15 mouse cellular contexts compared by ENCODE assay signal in genomic region chr14:25242753-25243152, GRCm38 (mm10).
DNase-seq lines count a peak whose midpoint lies in the region; ATAC-seq lines count a peak whose summit lies in the region.
"Had no signal": no experiment of that assay in that cellular context is flagged by ENCODE, and none has a peak within 500 bp of the region (broad histone marks: within the 10 kb centered on the region; RNA-seq: fewer than 3 reads in every experiment).

No protein-coding gene starts in this region.

- no peaks in the 10 kb centered on the region for H3K36me3 ChIP-seq in hindbrain, embryonic 15.5 days
- no peaks in the 10 kb centered on the region for H3K36me3 ChIP-seq in hindbrain, embryonic 11.5 days (ENCODE audit: control insufficient read depth, insufficient read depth, low read length)
- no peaks in the 10 kb centered on the region for H3K36me3 ChIP-seq in midbrain, embryonic 13.5 days
- no peaks in the 10 kb centered on the region for H3K36me3 ChIP-seq in midbrain, embryonic 15.5 days (replicated peaks)
- no peaks in the 10 kb centered on the region for H3K36me3 ChIP-seq in limb, embryonic 15.5 days
- H3K36me3 ChIP-seq: forebrain, embryonic 10.5 days; liver, embryonic 12.5 days; neural tube, embryonic 12.5 days had no signal

- H3K27ac ChIP-seq in hindbrain, embryonic 15.5 days (replicated peaks): peak overlapping the region; percentile 43; the same call in 1 of the 2 replicates
- no peak overlapping the region for H3K27ac ChIP-seq in hindbrain, embryonic 11.5 days (ENCODE audit: low read depth, low read length)
- H3K27ac ChIP-seq in midbrain, embryonic 13.5 days: 0 out of 2 replicates have a peak overlapping the region, but pooled peaks have one; percentile 19
- H3K27ac ChIP-seq in midbrain, embryonic 15.5 days: no peak overlapping the region
- peak overlapping the region; percentile 58; the same call in 1 of the 2 replicates for H3K27ac ChIP-seq in limb, embryonic 15.5 days
- H3K27ac ChIP-seq: liver, embryonic 12.5 days; neural tube, embryonic 12.5 days had no signal

- intact Hi-C loops in left cerebral cortex, postnatal 14 days (cut with DNase I): no loop called here

- ATAC-seq in hindbrain, embryonic 15.5 days (ENCODE audit: low FRiP score, low read depth): no peak
- ATAC-seq in hindbrain, embryonic 11.5 days (ENCODE audit: low FRiP score): no peak
- no peak for ATAC-seq in midbrain, embryonic 13.5 days
- ATAC-seq in midbrain, embryonic 15.5 days (replicated peaks): no peak
- ATAC-seq in limb, embryonic 15.5 days (ENCODE audit: insufficient number of reproducible peaks, low FRiP score, low TSS enrichment, low read depth): no peak
- ATAC-seq: liver, embryonic 12.5 days had no signal

- no peak overlapping the region for H3K9ac ChIP-seq in hindbrain, embryonic 15.5 days
- H3K9ac ChIP-seq in hindbrain, embryonic 11.5 days (ENCODE audit: low read depth, low read length): no peak overlapping the region
- H3K9ac ChIP-seq in midbrain, embryonic 13.5 days (replicated peaks): no peak overlapping the region
- no peak overlapping the region for H3K9ac ChIP-seq in midbrain, embryonic 15.5 days
- no peak overlapping the region for H3K9ac ChIP-seq in limb, embryonic 15.5 days
- H3K9ac ChIP-seq: liver, embryonic 12.5 days; neural tube, embryonic 12.5 days had no signal

- DNase-seq in hindbrain, embryonic 11.5 days (ENCODE audit: low spot score): no peak
- no peak for DNase-seq in liver
- DNase-seq in left cerebral cortex, postnatal 14 days (ENCODE audit: low spot score in 2 of 2): no peak
- DNase-seq: adrenal gland, postnatal 36 days; cerebellum, adult 2 months; heart, adult 11 months; right cerebral cortex, postnatal 4 days; thymus, adult 18-20 months had no signal

- H3K4me3 ChIP-seq in hindbrain, embryonic 15.5 days: no peak overlapping the region
- H3K4me3 ChIP-seq in hindbrain, embryonic 11.5 days (ENCODE audit: low read depth, low read length): no peak overlapping the region
- H3K4me3 ChIP-seq in midbrain, embryonic 13.5 days (replicated peaks): no peak overlapping the region
- H3K4me3 ChIP-seq in midbrain, embryonic 15.5 days: no peak overlapping the region
- no peak overlapping the region for H3K4me3 ChIP-seq in limb, embryonic 15.5 days
- H3K4me3 ChIP-seq: forebrain, embryonic 10.5 days; liver, embryonic 12.5 days; neural tube, embryonic 12.5 days had no signal

- 85% methylated on average over 5 of the region's 5 CpGs for WGBS in hindbrain, embryonic 15.5 days
- WGBS in hindbrain, embryonic 11.5 days: 87% methylated on average over 5 of the region's 5 CpGs
- 89% methylated on average over 5 of the region's 5 CpGs for WGBS in midbrain, embryonic 13.5 days
- WGBS in midbrain, embryonic 15.5 days: 88% methylated on average over 5 of the region's 5 CpGs
- WGBS in limb, embryonic 15.5 days: 73% methylated on average over 5 of the region's 5 CpGs

- no peaks in the 10 kb centered on the region for H3K27me3 ChIP-seq in hindbrain, embryonic 15.5 days
- H3K27me3 ChIP-seq in hindbrain, embryonic 11.5 days (ENCODE audit: control insufficient read depth, insufficient read depth, low read length): no peaks in the 10 kb centered on the region
- H3K27me3 ChIP-seq in midbrain, embryonic 13.5 days: no peaks in the 10 kb centered on the region
- no peaks in the 10 kb centered on the region for H3K27me3 ChIP-seq in midbrain, embryonic 15.5 days (replicated peaks)
- no peaks in the 10 kb centered on the region for H3K27me3 ChIP-seq in limb, embryonic 15.5 days
- H3K27me3 ChIP-seq: liver, embryonic 12.5 days; neural tube, embryonic 12.5 days had no signal

- no peaks in the 10 kb centered on the region for H3K9me3 ChIP-seq in hindbrain, embryonic 15.5 days
- H3K9me3 ChIP-seq in hindbrain, embryonic 11.5 days (ENCODE audit: control insufficient read depth, low read length): no peaks in the 10 kb centered on the region
- H3K9me3 ChIP-seq in midbrain, embryonic 13.5 days: no peaks in the 10 kb centered on the region
- no peaks in the 10 kb centered on the region for H3K9me3 ChIP-seq in midbrain, embryonic 15.5 days
- no peaks in the 10 kb centered on the region for H3K9me3 ChIP-seq in limb, embryonic 15.5 days
- H3K9me3 ChIP-seq: forebrain, embryonic 10.5 days; liver, embryonic 12.5 days; neural tube, embryonic 12.5 days had no signal

- no peak overlapping the region for H3K4me2 ChIP-seq in hindbrain, embryonic 15.5 days
- H3K4me2 ChIP-seq in hindbrain, embryonic 11.5 days (replicated peaks; ENCODE audit: low read depth, low read length): no peak overlapping the region
- no peak overlapping the region for H3K4me2 ChIP-seq in midbrain, embryonic 13.5 days (replicated peaks)
- H3K4me2 ChIP-seq in midbrain, embryonic 15.5 days: no peak overlapping the region
- no peak overlapping the region for H3K4me2 ChIP-seq in limb, embryonic 15.5 days
- H3K4me2 ChIP-seq: liver, embryonic 12.5 days had no signal

- peaks cover 13% of the 10 kb centered on the region for H3K4me1 ChIP-seq in hindbrain, embryonic 15.5 days (replicated peaks)
- no peaks in the 10 kb centered on the region; the same call in 1 of the 2 replicates for H3K4me1 ChIP-seq in hindbrain, embryonic 11.5 days (replicated peaks; ENCODE audit: control insufficient read depth, insufficient read depth, low read length)
- H3K4me1 ChIP-seq in midbrain, embryonic 13.5 days (replicated peaks): peaks cover 20% of the 10 kb centered on the region
- H3K4me1 ChIP-seq in midbrain, embryonic 15.5 days: peaks cover 11% of the 10 kb centered on the region
- H3K4me1 ChIP-seq in limb, embryonic 15.5 days: peaks cover 13% of the 10 kb centered on the region
- H3K4me1 ChIP-seq: liver, embryonic 12.5 days had no signal

Comparison
In these comparisons a context has a peak if more than half of its experiments do, and no peak if none do; other contexts are left out.
1. H3K27ac ChIP-seq: peak in hindbrain, embryonic 15.5 days (single experiment), midbrain, embryonic 13.5 days (single experiment) and limb, embryonic 15.5 days (single experiment); none in hindbrain, embryonic 11.5 days (single experiment) and midbrain, embryonic 15.5 days (single experiment).